Mouse (Mus musculus) ES-E14 (cell line): ENCODE measurements at regions not wholly inside any gene's neighbourhood (a gene's known extent, or its start where the extent isn't known, plus 50 kb on each side); places are given as distances from the start of the nearest gene placed in this dataset.

Experiments used
- DNase-seq: peaks from one replicate; pipeline ENCODE4 v3.0.0-alpha.2; 2013; ENCODE audit warnings: low read depth, low spot score
- H3K27ac ChIP-seq: 2 replicates; pipeline ENCODE4 v1.5.1; 2012; ENCODE audit warnings: low read depth, mild to moderate bottlenecking, low read length, moderate library complexity, mixed read lengths; ENCODE audit not compliant: poor library complexity, insufficient read depth, severe bottlenecking
- H3K36me3 ChIP-seq: 2 replicates; pipeline ENCODE4 v1.6.1; 2012; ENCODE audit warnings: mild to moderate bottlenecking, low read length, moderate library complexity, mixed read lengths; ENCODE audit not compliant: control insufficient read depth, poor library complexity, insufficient read depth, severe bottlenecking
- H3K4me1 ChIP-seq, 2 experiments: fragments of 150-350 bp in 1 of 2; sonication (generic) in 1 of 2; 2 replicates each; pipeline ENCODE4 v1.6.1; 2012; ENCODE audit warnings: low read length in 2 of 2, mild to moderate bottlenecking in 1 of 2, mixed read lengths in 1 of 2; ENCODE audit not compliant: control insufficient read depth in 2 of 2, insufficient read depth in 2 of 2, poor library complexity in 1 of 2
- H3K4me3 ChIP-seq, 2 experiments: fragments of 150-350 bp in 1 of 2; sonication (generic) in 1 of 2; 2 replicates each; pipeline ENCODE4 v1.5.1; 2012; ENCODE audit warnings: low read length in 2 of 2, low read depth in 1 of 2, mild to moderate bottlenecking in 1 of 2, mixed read lengths in 1 of 2; ENCODE audit not compliant: insufficient read depth in 1 of 2, poor library complexity in 1 of 2, severe bottlenecking in 1 of 2
- H3K9ac ChIP-seq: 2 replicates; pipeline ENCODE4 v1.6.1; 2012; ENCODE audit warnings: low read depth, mild to moderate bottlenecking, low read length, mixed read lengths; ENCODE audit not compliant: poor library complexity, insufficient read depth, severe bottlenecking
- H3K9me3 ChIP-seq: fragments of 150-350 bp; sonication (generic); 2 replicates; pipeline ENCODE4 v1.6.1; 2012; ENCODE audit warnings: low read depth, mild to moderate bottlenecking, low read length; ENCODE audit not compliant: control insufficient read depth, insufficient read depth
- CHD2 ChIP-seq: IDR thresholded peaks from 2 replicates; pipeline ENCODE4 v1.6.1; 2014; ENCODE audit warnings: mild to moderate bottlenecking, low read depth, low read length, inconsistent platforms
- HCFC1 ChIP-seq: IDR thresholded peaks from 2 replicates; pipeline ENCODE4 v1.6.1; 2012; ENCODE audit warnings: low read length, inconsistent platforms, borderline replicate concordance; ENCODE audit not compliant: insufficient read depth
- MAFK ChIP-seq: IDR thresholded peaks from 2 replicates; pipeline ENCODE4 v1.6.1; 2014; ENCODE audit warnings: mild to moderate bottlenecking, low read depth, low read length, inconsistent platforms; ENCODE audit not compliant: insufficient read depth
- ZC3H11A ChIP-seq: IDR thresholded peaks from 2 replicates; pipeline ENCODE4 v1.6.1; 2012; ENCODE audit warnings: low read depth, mild to moderate bottlenecking, inconsistent platforms, low read length, borderline replicate concordance
- ZNF384 ChIP-seq: IDR thresholded peaks from 2 replicates; pipeline ENCODE4 v1.6.1; 2012; ENCODE audit warnings: low read depth, low read length, inconsistent platforms
- in situ Hi-C, 2 experiments: fragments of 600-800 bp; cut with MboI; formaldehyde crosslinking; loops; one replicate each; pipeline ENCODE4 v1.15.1; 2025; ENCODE audit warnings: low sequenced_read_pairs in 2 of 2, inconsistent platforms in 1 of 2; ENCODE audit not compliant: unreplicated experiment in 2 of 2

DNA sequence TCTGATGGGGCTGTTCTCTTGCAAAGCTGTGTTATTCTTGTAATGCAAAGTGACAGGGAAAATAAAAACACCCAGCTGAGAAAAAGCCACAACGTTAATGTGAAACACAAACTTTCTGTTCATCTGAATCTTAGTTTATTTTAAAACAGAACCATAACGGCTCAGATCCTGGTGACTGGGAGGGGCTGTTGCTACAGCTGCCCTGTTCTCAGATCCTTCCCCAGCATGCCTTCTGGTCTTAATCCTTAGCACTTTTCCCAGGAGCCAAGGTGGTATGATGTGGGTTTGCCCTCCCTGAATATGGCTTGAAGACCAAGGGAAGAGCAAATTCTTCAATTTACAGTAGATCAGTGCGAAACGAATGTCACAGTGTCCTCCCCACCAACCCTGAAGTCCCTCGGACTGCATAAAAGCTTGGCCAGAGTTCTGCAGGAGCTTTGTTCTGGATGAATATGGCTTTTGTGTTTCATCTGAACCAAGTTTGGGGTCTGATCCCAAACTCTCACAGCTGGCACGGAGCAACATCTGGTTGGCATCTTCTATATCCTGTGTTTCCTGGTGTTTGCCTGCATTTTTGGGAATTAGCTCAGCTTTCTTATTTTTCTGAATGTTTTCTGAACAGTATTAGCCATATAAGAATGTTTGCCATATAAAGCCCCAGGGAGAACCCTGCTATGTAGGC lies 686.9 kb downstream of the Dhx35 start:
- TF ChIP-seq ZC3H11A = no peak
- Histone ChIP-seq H3K27ac (no peak overlapping the region), H3K4me3 (no peak overlapping the region), H3K4me1 (no peaks in the 10 kb centered on the region), H3K9me3 (no peaks in the 10 kb centered on the region), H3K9ac (no peak overlapping the region), H3K36me3 (no peaks in the 10 kb centered on the region)
- DNase-seq = no peak
- in situ Hi-C loops = no loop called here

GRCm38 (mm10) chr2:159491090-159491489 lies 696.5 kb downstream of the Dhx35 start:
- TF ChIP-seq HCFC1 = no peak
- no peak for TF ChIP-seq ZNF384
- no peak for TF ChIP-seq ZC3H11A
- TF ChIP-seq CHD2 = no peak
- no peak for TF ChIP-seq MAFK
- in situ Hi-C loops = no loop called here
- no peak for DNase-seq
- Histone ChIP-seq H3K9ac (no peak overlapping the region), H3K4me3 (no peak overlapping the region), H3K4me1 (no peaks in the 10 kb centered on the region), H3K36me3 (no peaks in the 10 kb centered on the region), H3K27ac (no peak overlapping the region), H3K9me3 (no peaks in the 10 kb centered on the region)

DNA sequence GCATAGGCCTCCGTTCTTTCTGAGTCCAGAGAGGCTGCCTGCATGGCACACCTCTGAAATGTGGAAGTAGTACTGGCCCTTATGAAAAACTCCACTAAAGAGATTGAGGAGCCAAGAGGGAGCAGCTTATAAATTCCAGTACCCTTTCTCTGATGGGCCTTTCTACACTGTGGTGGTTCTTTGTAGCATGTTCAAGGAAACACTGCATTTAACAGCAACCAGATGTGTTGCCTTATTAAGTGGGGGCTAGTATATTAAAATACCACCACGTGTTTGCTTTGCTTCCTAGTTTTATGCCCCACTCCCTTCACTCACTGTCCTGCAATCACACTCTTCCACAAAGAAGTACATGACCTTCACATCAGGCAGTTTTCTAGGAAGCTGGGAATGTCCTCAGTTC lies 704.1 kb downstream of the Dhx35 start:
- in situ Hi-C loops = no loop called here
- TF ChIP-seq MAFK (no peak), HCFC1 (no peak), ZC3H11A (no peak), ZNF384 (no peak), CHD2 (no peak)
- Histone ChIP-seq H3K4me3 (no peak overlapping the region), H3K36me3 (no peaks in the 10 kb centered on the region), H3K9me3 (no peaks in the 10 kb centered on the region), H3K9ac (no peak overlapping the region), H3K27ac (no peak overlapping the region), H3K4me1 (no peaks in the 10 kb centered on the region)
- DNase-seq = no peak

GRCm38 (mm10) chr2:159501039-159501438 lies 706.4 kb downstream of the Dhx35 start:
- in situ Hi-C loops = no loop called here
- Histone ChIP-seq H3K36me3 (no peaks in the 10 kb centered on the region), H3K27ac (no peak overlapping the region), H3K4me1 (no peaks in the 10 kb centered on the region), H3K9me3 (no peaks in the 10 kb centered on the region), H3K9ac (no peak overlapping the region), H3K4me3 (no peak overlapping the region)
- DNase-seq = no peak
- no peak for TF ChIP-seq ZNF384
- TF ChIP-seq HCFC1 = no peak
- no peak for TF ChIP-seq CHD2
- TF ChIP-seq ZC3H11A = no peak
- no peak for TF ChIP-seq MAFK

DNA sequence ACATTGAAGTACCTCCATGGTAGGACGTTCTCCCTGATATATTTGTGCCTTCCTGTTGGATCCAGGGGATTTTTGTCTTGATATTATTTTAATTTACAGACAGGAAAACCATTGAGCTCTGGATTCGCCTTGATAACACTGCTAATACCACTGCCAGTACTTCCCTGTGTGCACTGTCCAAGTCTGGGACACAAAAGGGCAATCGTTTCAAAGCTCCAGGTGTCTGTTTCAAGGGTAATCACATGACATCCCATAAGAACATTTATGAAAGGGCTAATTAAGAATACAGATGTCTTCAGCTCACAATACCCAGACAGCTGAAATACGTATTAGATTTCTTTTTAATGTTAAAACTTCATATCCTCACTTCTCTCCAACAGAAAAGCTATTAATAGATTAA lies 724.5 kb downstream of the Dhx35 start:
- TF ChIP-seq CHD2 (no peak), ZNF384 (no peak), MAFK (no peak), ZC3H11A (no peak), HCFC1 (no peak)
- H3K36me3 ChIP-seq = no peaks in the 10 kb centered on the region
- H3K4me1 ChIP-seq = no peaks in the 10 kb centered on the region
- no peaks in the 10 kb centered on the region for H3K9me3 ChIP-seq
- DNase-seq = no peak
- in situ Hi-C loops = no loop called here
- H3K9ac ChIP-seq = no peak overlapping the region
- no peak overlapping the region for H3K27ac ChIP-seq
- H3K4me3 ChIP-seq = no peak overlapping the region
